Mouse (Mus musculus) lung, embryonic 16.5 days (tissue): Measurements from ENCODE around the gene Secisbp2. TPM values are rescaled to one million over a fixed set of nuclear protein-coding genes. Genes with fewer than 3 reads are reported as not detected.

Experiments used
- ATAC-seq: fragments of 200-750 bp; cut with Nextera tagmentation; 2 replicates; pipeline ENCODE4 v1.8.0; 2017; ENCODE audit warnings: low read depth, mild to moderate bottlenecking, moderate library complexity
- H3K27ac ChIP-seq: fragments of 300-500 bp; sonication (generic); 2 replicates; pipeline ENCODE4 v1.5.1; 2014; ENCODE audit warnings: mild to moderate bottlenecking, control low read depth, low read length
- H3K27me3 ChIP-seq: fragments of 300-500 bp; sonication (generic); 2 replicates; pipeline ENCODE4 v1.6.1; 2014; ENCODE audit warnings: low read depth, low read length, mixed read lengths; ENCODE audit not compliant: control insufficient read depth, insufficient read depth
- H3K36me3 ChIP-seq: fragments of 300-500 bp; sonication (generic); 2 replicates; pipeline ENCODE4 v1.6.1; 2014; ENCODE audit warnings: low read length; ENCODE audit not compliant: control insufficient read depth, insufficient read depth
- H3K4me1 ChIP-seq: fragments of 300-500 bp; sonication (generic); replicated peaks from 2 replicates; pipeline ENCODE4 v1.6.1; 2014; ENCODE audit warnings: low read length, mixed read lengths; ENCODE audit not compliant: control insufficient read depth, insufficient read depth
- H3K4me2 ChIP-seq: fragments of 300-500 bp; sonication (generic); 2 replicates; pipeline ENCODE4 v1.6.1; 2014; ENCODE audit warnings: low read depth, low read length, control low read depth
- H3K4me3 ChIP-seq: fragments of 300-500 bp; sonication (generic); 2 replicates; pipeline ENCODE4 v1.5.1; 2014; ENCODE audit warnings: mild to moderate bottlenecking, low read length, control low read depth
- H3K9ac ChIP-seq: fragments of 300-500 bp; sonication (generic); 2 replicates; pipeline ENCODE4 v1.6.1; 2014; ENCODE audit warnings: low read length, control low read depth
- H3K9me3 ChIP-seq: fragments of 300-500 bp; sonication (generic); 2 replicates; pipeline ENCODE4 v1.6.1; 2016; ENCODE audit warnings: low read length; ENCODE audit not compliant: control insufficient read depth
- WGBS: fragments of 180-500 bp; shearing (Covaris S2); extraction: QIAGEN DNeasy Blood & Tissue Kit; methylation state at CpG from one replicate; pipeline ENCODE4 v1.1.7; 2014; 5-methylcytosine and 5-hydroxymethylcytosine counted together
- polyA plus RNA-seq: library from polyadenylated mRNA; unstranded; fragments of >200 nt; fragmentation: Nextera tagmentation; extraction: Ambion mirVana; gene quantifications from 2 replicates; pipeline ENCODE4 v1.2.1, GENCODE M21; 2015

Secisbp2 gene
- polyA plus RNA-seq, 1 experiment from 2014 or later: 28.3 TPM

DNA sequence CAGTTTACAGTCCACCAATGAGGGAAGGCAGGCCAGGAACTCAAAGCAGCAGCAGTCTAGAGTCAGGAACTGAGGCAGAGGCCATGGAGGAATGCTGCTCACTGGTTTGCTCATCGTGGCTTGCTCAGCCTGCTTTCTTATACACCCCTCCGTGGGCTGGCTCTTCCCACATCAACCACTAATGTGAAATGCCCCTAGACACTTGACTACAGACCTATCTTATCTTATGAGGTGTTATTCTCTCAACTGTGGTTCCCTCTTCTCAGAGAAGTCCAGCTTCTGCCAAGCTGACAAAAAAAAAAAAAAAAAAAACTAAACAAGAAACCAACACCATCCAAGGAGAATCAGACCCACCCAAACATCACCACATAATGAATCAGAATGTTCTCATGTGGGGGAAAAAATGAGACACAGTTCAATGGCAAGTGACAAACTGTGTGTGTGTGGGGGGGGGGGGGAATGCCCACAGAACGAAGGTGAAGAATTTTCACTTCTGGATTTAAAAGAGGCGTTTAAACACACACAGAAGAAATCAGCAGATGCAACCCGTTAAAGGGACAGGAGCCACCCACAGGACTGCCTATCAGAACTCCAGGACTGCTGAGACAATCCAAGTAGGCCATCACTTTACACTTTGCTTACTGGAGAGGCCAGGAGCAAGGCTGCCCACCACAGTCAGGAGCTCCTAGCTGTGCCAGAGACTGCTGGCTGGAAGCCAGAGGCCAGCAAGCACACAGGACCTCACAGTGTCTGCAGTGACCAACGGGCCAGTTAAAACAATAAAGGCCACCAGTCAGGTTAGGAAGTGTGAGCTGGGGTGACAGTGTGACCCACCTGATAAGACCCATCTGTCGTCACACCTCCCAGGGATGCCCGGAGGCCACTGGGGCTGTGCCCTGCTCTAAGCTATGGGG, 65.1 kb downstream of the Secisbp2 start:
- Histone ChIP-seq H3K27ac (no peak overlapping the region), H3K9me3 (no peaks in the 10 kb centered on the region), H3K36me3 (0 out of 2 replicates have a peak, but pooled peaks cover 2% of the 10 kb centered on the region), H3K4me2 (no peak overlapping the region), H3K27me3 (no peaks in the 10 kb centered on the region), H3K4me1 (0 out of 2 replicates have a peak, but pooled peaks cover 2% of the 10 kb centered on the region), H3K4me3 (no peak overlapping the region), H3K9ac (no peak overlapping the region)
- 52% methylated on average over 8 of the region's 8 CpGs for WGBS
- peak; percentile 59; the same call in 1 of the 2 replicates for ATAC-seq

DNA sequence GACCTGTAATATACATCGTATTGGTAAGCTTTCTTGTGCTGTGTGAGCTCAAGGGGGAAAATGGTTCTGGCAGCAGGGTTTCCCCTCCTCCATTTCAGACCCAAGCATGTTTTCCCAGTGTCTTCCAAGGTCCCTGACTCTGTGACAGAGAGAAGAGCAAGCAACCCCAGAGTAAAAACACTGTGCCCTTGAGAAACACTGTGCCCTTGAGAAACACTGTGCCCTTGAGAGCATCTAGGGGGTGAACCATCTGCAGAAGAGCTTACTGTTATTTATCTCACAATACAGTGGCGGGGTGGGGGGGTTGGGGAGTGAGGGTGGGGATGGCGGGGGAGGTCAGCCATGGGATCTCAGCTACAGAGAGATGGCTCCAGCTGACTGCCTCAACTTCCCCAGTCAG, 67.8 kb downstream of the Secisbp2 start:
- no peak for ATAC-seq
- 78% methylated on average over 3 of the region's 3 CpGs for WGBS

DNA sequence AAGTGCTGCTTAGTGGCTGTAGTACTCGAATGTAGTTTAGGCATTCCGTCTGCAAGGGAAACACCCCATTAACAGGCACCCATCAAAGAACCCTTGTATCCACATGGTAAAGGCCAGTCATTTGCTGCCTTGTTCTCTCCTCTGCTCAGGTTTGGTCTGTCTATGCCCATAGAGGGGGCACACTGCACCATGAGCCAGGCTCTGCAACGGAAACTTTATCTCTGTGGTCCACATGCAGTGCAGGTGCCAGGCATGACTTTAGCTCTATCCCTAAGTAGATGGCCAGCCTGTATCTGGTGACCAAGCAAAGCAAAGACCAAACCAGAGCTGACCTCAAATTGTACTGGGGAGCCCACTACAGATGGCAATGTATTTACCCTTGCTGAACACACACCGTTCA, 69.1 kb downstream of the Secisbp2 start:
- Histone ChIP-seq H3K4me2 (no peak overlapping the region), H3K4me1 (0 out of 2 replicates have a peak, but pooled peaks cover 2% of the 10 kb centered on the region)

More for the DNA sequence above, 67.8 kb downstream of the Secisbp2 start:
- no peaks in the 10 kb centered on the region for H3K27me3 ChIP-seq
- H3K4me3 ChIP-seq: no peak overlapping the region
- H3K4me1 ChIP-seq: 0 out of 2 replicates have a peak, but pooled peaks cover 2% of the 10 kb centered on the region
- H3K9me3 ChIP-seq: no peaks in the 10 kb centered on the region
- H3K9ac ChIP-seq: no peak overlapping the region
- no peak overlapping the region for H3K4me2 ChIP-seq
- H3K27ac ChIP-seq: no peak overlapping the region
- 0 out of 2 replicates have a peak, but pooled peaks cover 2% of the 10 kb centered on the region for H3K36me3 ChIP-seq

DNA sequence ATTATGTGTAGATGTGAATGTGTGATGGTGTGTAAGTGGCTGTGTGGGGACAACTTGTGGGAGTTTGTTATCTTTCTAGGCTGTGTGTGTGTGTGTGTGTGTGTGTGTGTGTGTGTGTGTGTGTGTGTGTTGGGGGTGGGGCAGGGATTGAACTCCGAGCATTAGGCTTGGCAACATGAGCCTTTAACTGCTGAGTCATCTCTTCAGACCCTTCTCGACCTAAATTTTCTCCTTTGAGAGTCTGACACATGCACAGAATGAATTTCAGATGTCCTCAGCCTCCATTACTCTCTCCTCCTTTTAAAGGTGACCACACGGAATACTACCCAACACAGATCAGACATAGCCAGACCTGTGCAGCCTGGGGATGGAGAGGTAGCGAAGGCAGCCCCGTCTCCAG, 71.6 kb downstream of the Secisbp2 start:
- H3K9ac ChIP-seq: no peak overlapping the region
- no peaks in the 10 kb centered on the region for H3K4me1 ChIP-seq
- H3K36me3 ChIP-seq: 0 out of 2 replicates have a peak, but pooled peaks cover 2% of the 10 kb centered on the region
- ATAC-seq: no peak
- H3K4me3 ChIP-seq: no peak overlapping the region
- H3K27me3 ChIP-seq: no peaks in the 10 kb centered on the region
- H3K4me2 ChIP-seq: no peak overlapping the region
- H3K9me3 ChIP-seq: no peaks in the 10 kb centered on the region
- H3K27ac ChIP-seq: no peak overlapping the region
- 72% methylated on average over 5 of the region's 5 CpGs for WGBS

More for the DNA sequence above, 69.1 kb downstream of the Secisbp2 start:
- no peaks in the 10 kb centered on the region for H3K9me3 ChIP-seq
- ATAC-seq: no peak
- H3K9ac ChIP-seq: no peak overlapping the region
- H3K27ac ChIP-seq: no peak overlapping the region
- WGBS: 86% methylated on average over 4 of the region's 4 CpGs
- no peaks in the 10 kb centered on the region for H3K27me3 ChIP-seq
- no peak overlapping the region for H3K4me3 ChIP-seq
- H3K36me3 ChIP-seq: 0 out of 2 replicates have a peak, but pooled peaks cover 2% of the 10 kb centered on the region

DNA sequence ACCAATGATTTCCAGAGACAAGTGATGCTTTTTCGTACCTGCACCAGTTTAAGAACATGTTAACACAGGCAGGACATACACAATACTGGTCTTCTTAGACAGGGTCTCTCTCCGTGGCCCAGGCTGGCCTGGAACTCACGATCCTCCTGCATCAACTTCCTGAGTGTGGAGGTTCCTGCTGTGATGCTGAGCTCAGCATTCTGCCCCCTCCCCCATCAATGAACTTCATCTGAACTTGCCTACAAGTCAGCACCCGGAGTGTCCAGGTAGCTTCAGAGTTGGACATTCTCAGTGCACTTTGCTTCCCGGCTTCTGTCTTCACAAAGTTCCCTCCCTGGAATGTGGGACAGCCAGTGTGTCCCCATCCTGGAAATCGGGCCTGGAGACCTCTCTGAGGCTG, 73.1 kb downstream of the Secisbp2 start:
- Histone ChIP-seq H3K27me3 (no peaks in the 10 kb centered on the region), H3K9me3 (no peaks in the 10 kb centered on the region), H3K4me3 (no peak overlapping the region), H3K4me1 (no peaks in the 10 kb centered on the region; the same call in 1 of the 2 replicates), H3K36me3 (no peaks in the 10 kb centered on the region), H3K27ac (no peak overlapping the region), H3K9ac (no peak overlapping the region), H3K4me2 (no peak overlapping the region)
- ATAC-seq: no peak
- 68% methylated on average over 6 of the region's 6 CpGs for WGBS

DNA sequence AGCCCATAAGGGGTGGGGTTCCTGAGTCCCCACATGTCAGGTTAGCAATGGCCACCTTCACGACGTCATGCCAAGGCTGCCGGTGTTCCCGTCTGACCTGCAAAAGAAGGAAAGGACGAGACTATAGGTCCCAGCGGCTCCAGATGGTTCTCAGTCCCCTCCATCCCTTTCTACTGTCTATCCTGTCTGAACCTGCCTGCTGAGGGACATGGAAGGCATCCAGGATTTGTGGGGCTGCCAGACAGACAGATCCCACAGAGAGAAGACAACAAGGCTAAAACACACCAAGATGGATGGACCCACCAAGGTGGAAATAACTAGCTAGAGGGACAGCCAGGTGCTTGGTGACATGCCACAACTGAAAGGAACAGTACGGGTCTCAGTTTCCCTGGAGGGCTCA, 73.9 kb downstream of the Secisbp2 start:
- Histone ChIP-seq H3K9me3 (no peaks in the 10 kb centered on the region), H3K27ac (no peak overlapping the region), H3K4me2 (no peak overlapping the region), H3K4me3 (no peak overlapping the region), H3K4me1 (peaks cover 6% of the 10 kb centered on the region; the same call in 1 of the 2 replicates), H3K27me3 (no peaks in the 10 kb centered on the region), H3K36me3 (no peaks in the 10 kb centered on the region), H3K9ac (no peak overlapping the region)
- WGBS: 83% methylated on average over 7 of the region's 7 CpGs
- no peak for ATAC-seq

DNA sequence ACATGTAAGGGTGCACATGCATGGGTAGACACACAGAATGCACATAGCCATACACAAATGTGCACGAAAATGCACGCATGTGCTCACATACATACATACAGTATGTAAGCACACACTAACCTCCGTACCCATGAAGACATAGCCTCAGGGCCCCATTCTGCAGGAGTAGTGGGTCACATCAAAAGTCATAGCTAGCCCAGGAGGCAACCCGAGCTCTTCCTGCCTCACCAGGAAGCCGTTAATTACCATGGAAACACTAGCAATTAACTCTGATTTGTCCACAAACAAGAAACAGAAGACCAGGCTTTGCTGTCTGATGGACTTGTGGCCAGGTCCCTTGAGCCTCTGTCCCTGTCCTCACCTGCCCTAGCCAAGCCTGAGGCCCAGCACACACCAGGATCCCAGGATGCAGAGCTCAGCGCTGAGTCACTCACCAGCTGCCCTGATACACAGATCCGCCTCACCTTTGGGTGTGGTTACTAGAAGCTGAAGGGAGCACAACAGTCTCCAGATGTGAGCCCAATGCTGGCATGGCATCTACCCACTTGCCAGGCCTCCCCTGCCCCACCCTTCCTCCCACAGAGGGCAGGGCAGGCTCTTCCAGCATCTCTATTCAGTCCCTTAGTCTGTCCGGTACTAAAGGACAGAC, 74.6 kb downstream of the Secisbp2 start:
- H3K9me3 ChIP-seq: no peaks in the 10 kb centered on the region
- peaks cover 6% of the 10 kb centered on the region; the same call in 1 of the 2 replicates for H3K4me1 ChIP-seq
- H3K4me3 ChIP-seq: no peak overlapping the region
- H3K27ac ChIP-seq: no peak overlapping the region
- no peaks in the 10 kb centered on the region for H3K36me3 ChIP-seq
- no peak overlapping the region for H3K9ac ChIP-seq
- no peak for ATAC-seq
- H3K27me3 ChIP-seq: no peaks in the 10 kb centered on the region
- 66% methylated on average over 8 of the region's 8 CpGs for WGBS
- H3K4me2 ChIP-seq: no peak overlapping the region

DNA sequence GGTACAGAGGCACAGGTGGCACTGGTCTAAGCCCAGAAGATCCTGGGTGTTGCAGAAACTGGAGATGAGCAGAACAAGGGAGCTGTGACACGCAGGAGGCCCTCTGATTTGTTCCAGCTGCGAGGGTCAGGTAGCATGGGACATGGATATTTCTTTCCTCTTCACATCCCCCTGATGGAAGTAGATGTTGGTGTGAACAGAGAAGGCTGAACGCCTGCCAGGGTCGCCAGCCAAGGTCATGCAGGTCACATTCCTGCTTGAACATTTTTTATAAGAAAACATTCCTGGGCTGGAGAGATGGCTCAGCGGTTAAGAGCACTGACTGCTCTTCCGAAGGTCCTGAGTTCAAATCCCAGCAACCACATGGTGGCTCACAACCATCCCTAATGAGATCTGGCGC, 75.9 kb downstream of the Secisbp2 start:
- no peak overlapping the region for H3K27ac ChIP-seq
- no peaks in the 10 kb centered on the region for H3K27me3 ChIP-seq
- peaks cover 6% of the 10 kb centered on the region; the same call in 1 of the 2 replicates for H3K4me1 ChIP-seq
- ATAC-seq: no peak
- no peaks in the 10 kb centered on the region for H3K36me3 ChIP-seq
- no peak overlapping the region for H3K4me3 ChIP-seq
- no peak overlapping the region for H3K4me2 ChIP-seq
- no peaks in the 10 kb centered on the region for H3K9me3 ChIP-seq
- H3K9ac ChIP-seq: no peak overlapping the region
- WGBS: 58% methylated on average over 6 of the region's 7 CpGs

DNA sequence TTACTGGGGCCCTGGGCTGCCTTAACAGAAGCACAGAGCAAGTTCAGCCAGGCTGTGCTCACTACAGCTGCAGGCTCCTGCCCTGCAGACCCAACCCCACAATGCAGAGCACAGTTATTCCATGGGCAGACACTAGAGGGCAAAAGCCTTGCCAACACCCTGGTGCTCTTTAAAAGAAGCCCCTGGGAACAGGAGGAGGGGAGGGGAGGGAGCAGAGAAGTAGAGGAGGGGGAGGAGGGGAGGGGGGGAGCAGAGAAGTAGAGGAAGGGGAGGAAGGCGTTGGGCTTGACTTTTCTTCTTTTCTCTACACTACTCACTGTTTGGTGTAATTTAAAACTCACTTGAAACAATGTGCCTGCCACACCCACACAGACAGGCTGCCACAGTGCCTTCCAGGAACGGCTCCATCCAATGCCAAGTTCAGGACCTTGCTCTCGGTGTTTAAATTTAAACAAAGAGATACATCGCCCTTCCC, 78.4 kb downstream of the Secisbp2 start:
- ATAC-seq: peak; percentile 32; the same call in 1 of the 2 replicates
- no peaks in the 10 kb centered on the region for H3K27me3 ChIP-seq
- H3K9me3 ChIP-seq: no peaks in the 10 kb centered on the region
- no peak overlapping the region for H3K4me2 ChIP-seq
- WGBS: under 1% methylated on average over 4 of the region's 4 CpGs
- H3K4me1 ChIP-seq: peaks cover 6% of the 10 kb centered on the region; the same call in 1 of the 2 replicates
- H3K36me3 ChIP-seq: no peaks in the 10 kb centered on the region
- no peak overlapping the region for H3K4me3 ChIP-seq
- no peak overlapping the region for H3K9ac ChIP-seq
- H3K27ac ChIP-seq: no peak overlapping the region
